Mouse (Mus musculus): ENCODE measurements around the gene Zfp719. TPM values are rescaled to one million over a fixed set of nuclear protein-coding genes. Genes with fewer than 3 reads are reported as not detected.

Zfp719 gene
- polyA plus RNA-seq, 1 experiment from 2014 or later = 2.7 TPM

DNA sequence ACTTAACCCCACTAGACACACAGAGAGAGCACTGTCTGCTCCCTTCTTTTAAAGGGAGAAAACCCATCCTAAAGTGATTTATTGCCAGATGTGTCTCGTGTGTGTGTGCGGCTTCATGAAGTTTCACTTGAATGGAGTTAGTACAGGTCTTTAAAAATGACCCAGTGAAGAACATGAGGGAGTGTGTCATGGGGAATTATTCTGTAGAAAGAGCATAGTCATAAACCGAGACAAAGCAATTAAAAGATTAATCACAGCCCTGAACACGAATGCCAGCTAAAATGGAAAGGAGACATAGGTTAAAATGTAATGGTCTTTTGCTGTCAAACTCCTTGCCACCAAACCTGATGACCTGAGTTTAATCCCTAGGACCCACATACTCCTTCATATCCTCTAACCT lies 54.5 kb downstream of the Zfp719 start:
- Histone ChIP-seq H3K36me3 (ENCODE audit: inconsistent target) (no peaks in the 10 kb centered on the region), H3K4me3 (ENCODE audit: inconsistent target) (no peak overlapping the region), H3K27ac (no peak overlapping the region), H3K79me2 (ENCODE audit: inconsistent target) (no peaks in the 10 kb centered on the region)
- WGBS (ENCODE audit: missing documents) = 90% methylated on average over 4 of the region's 4 CpGs

DNA sequence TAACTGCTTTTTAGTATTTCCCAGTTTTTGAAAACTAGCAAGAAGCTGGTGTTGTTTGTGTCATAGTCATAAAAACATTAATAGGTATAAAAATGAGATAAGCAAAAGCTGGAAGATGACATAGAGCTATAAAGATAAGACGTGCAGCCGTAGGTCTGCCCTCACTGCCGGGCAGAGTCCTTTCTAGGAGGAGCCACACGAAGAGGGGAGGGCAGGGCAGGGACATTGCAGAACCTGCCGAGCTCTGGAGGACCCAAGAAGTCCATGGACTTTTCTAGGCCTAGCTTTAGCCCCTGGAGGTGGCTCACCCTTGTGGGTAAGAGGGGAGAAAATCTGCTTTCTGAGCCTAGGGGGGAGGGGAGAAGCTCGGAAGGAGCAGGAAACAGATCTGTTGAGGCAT lies 55.1 kb downstream of the Zfp719 start, which contains the start of gene Ceacam18:
Gene Ceacam18 (plus strand): TSS at position 208 of the 400 bp plus-strand sequence.
- no peak within 1 kb of the TSS for H3K4me3 ChIP-seq (ENCODE audit: inconsistent target)
- 86% methylated on average over 6 of the region's 6 CpGs for WGBS (ENCODE audit: missing documents)
- H3K27ac ChIP-seq = no peak within 1 kb of the TSS
- H3K79me2 ChIP-seq (ENCODE audit: inconsistent target) = no peaks in the 10 kb centered on the region
- no peaks in the 10 kb centered on the region for H3K36me3 ChIP-seq (ENCODE audit: inconsistent target)

GRCm38 (mm10) chr7:43636194-43636593 lies 56.8 kb downstream of the Zfp719 start:
- H3K36me3 ChIP-seq (ENCODE audit: inconsistent target) = no peaks in the 10 kb centered on the region
- H3K79me2 ChIP-seq (ENCODE audit: inconsistent target) = no peaks in the 10 kb centered on the region
- no peak overlapping the region for H3K27ac ChIP-seq
- WGBS (ENCODE audit: missing documents) = 38% methylated on average over 2 of the region's 2 CpGs
- no peak overlapping the region for H3K4me3 ChIP-seq (ENCODE audit: inconsistent target)

DNA sequence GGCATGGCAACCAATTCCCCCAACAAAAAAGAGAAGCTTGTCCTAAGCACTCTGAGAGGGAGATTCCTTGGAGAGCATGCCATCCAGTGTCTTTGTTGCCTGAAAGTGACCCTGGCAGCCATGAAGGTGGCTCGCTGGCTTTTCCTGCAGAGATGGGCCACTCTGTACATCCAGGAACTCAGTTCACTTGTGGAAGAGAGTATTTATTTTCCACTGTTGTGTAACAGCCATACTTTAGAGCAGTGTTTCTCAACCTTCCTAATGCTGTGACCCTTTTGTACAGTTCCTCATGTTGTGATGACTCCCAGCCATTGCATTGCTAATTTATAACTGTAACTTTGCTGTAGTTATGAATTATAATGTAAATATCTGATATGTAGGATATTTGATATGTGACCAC lies 57.7 kb downstream of the Zfp719 start:
- WGBS (ENCODE audit: missing documents) = 52% methylated on average over 1 of the region's 1 CpGs
- H3K27ac ChIP-seq = no peak overlapping the region
- no peak overlapping the region for H3K4me3 ChIP-seq (ENCODE audit: inconsistent target)

GRCm38 (mm10) chr7:43642587-43642986 lies 63.2 kb downstream of the Zfp719 start:
- peak overlapping the region; percentile 60 for H3K27ac ChIP-seq

More for the DNA sequence above, 57.7 kb downstream of the Zfp719 start:
- H3K36me3 ChIP-seq (ENCODE audit: inconsistent target) = no peaks in the 10 kb centered on the region
- no peaks in the 10 kb centered on the region for H3K79me2 ChIP-seq (ENCODE audit: inconsistent target)

More at GRCm38 (mm10) chr7:43642587-43642986, 63.2 kb downstream of the Zfp719 start:
- no peaks in the 10 kb centered on the region for H3K36me3 ChIP-seq (ENCODE audit: inconsistent target)
- no peak overlapping the region for H3K4me3 ChIP-seq (ENCODE audit: inconsistent target)
- no peaks in the 10 kb centered on the region for H3K79me2 ChIP-seq (ENCODE audit: inconsistent target)
- WGBS (ENCODE audit: missing documents) = 59% methylated on average over 5 of the region's 5 CpGs

Other genes starting within 250 kb of the Zfp719 start
- 0.35 to 0.52 TPM (median 0.43 TPM) in 3 replicates for gene Siglecf, start 228.3 kb upstream of the Zfp719 start, polyA plus RNA-seq (2018)
- gene Siglecg, start 171.4 kb upstream of the Zfp719 start, polyA plus RNA-seq (2018) = 0.11 TPM in 1 of 3 replicates, not detected in the others
- gene Lim2, start 151.9 kb upstream of the Zfp719 start, polyA plus RNA-seq (2018) = not detected in 3 replicates
- gene Nkg7, start 142.5 kb upstream of the Zfp719 start, polyA plus RNA-seq (2018) = 0.26 TPM in 1 of 3 replicates, not detected in the others
- gene Cldnd2, start 138.8 kb upstream of the Zfp719 start, polyA plus RNA-seq (2018) = not detected in 3 replicates
- gene Etfb, start 135.5 kb upstream of the Zfp719 start, polyA plus RNA-seq (2018) = 113 to 175 TPM (median 166 TPM) in 3 replicates
- gene Gm45233, start 135.5 kb upstream of the Zfp719 start, polyA plus RNA-seq (2018) = not detected in 3 replicates
- gene Vsig10l, start 116.5 kb upstream of the Zfp719 start, polyA plus RNA-seq (2018) = 3.1 to 3.5 TPM (median 3.2 TPM) in 3 replicates
- gene Iglon5, start 89.5 kb upstream of the Zfp719 start, polyA plus RNA-seq (2018) = not detected in 3 replicates
- gene 4931406B18Rik, start 73.7 kb upstream of the Zfp719 start, polyA plus RNA-seq (2018) = not detected in 3 replicates
- 13.2 to 32.1 TPM (median 13.4 TPM) in 3 replicates for gene Cd33, start 35.2 kb upstream of the Zfp719 start, polyA plus RNA-seq (2018)
- 1.5 to 2.7 TPM (median 2.5 TPM) in 3 replicates for gene Zfp658, start 17.4 kb upstream of the Zfp719 start, polyA plus RNA-seq (2018)
- not detected in 3 replicates for gene Zfp819, start 27.6 kb downstream of the Zfp719 start, polyA plus RNA-seq (2018)
- gene Ceacam18, start 55.1 kb downstream of the Zfp719 start, polyA plus RNA-seq (2018) = not detected in 3 replicates
- gene Siglece, start 80.6 kb downstream of the Zfp719 start, polyA plus RNA-seq (2018) = 0.73 to 2.4 TPM (median 0.83 TPM) in 3 replicates
- 2.6 to 6.7 TPM (median 4.7 TPM) in 3 replicates for gene Ctu1, start 92.4 kb downstream of the Zfp719 start, polyA plus RNA-seq (2018)
- gene Klk14, start 110.8 kb downstream of the Zfp719 start, polyA plus RNA-seq (2018) = not detected in 3 replicates
- not detected in 3 replicates for gene Klk13, start 133.0 kb downstream of the Zfp719 start, polyA plus RNA-seq (2018)
- gene Klk12, start 189.3 kb downstream of the Zfp719 start, polyA plus RNA-seq (2018) = not detected in 3 replicates
- not detected in 3 replicates for gene Klk11, start 195.0 kb downstream of the Zfp719 start, polyA plus RNA-seq (2018)
- not detected in 3 replicates for gene Klk10, start 201.4 kb downstream of the Zfp719 start, polyA plus RNA-seq (2018)
- not detected in 3 replicates for gene Klk9, start 212.3 kb downstream of the Zfp719 start, polyA plus RNA-seq (2018)
- not detected in 3 replicates for gene Klk8, start 218.0 kb downstream of the Zfp719 start, polyA plus RNA-seq (2018)
- not detected in 3 replicates for gene Klk7, start 231.7 kb downstream of the Zfp719 start, polyA plus RNA-seq (2018)
- gene Klk6, start 244.9 kb downstream of the Zfp719 start, polyA plus RNA-seq (2018) = not detected in 3 replicates

Measured in macrophage (primary cell).